Mouse (Mus musculus) heart, adult 2 months (tissue): Measurements from ENCODE around the gene Ptk7. TPM values are rescaled to one million over a fixed set of nuclear protein-coding genes. Genes with fewer than 3 reads are reported as not detected.

Experiments
- DNase-seq, 2 experiments: peaks; one replicate each; pipeline ENCODE4 v3.0.0; 2021
- H3K27ac ChIP-seq: fragments of 200-600 bp; 2 replicates; pipeline ENCODE4 v1.8.1; 2022
- H3K27me3 ChIP-seq: fragments of 200-500 bp; 2 replicates; pipeline ENCODE4 v1.6.1; 2012; ENCODE audit warnings: mild to moderate bottlenecking, low read length, inconsistent platforms, mixed read lengths; ENCODE audit not compliant: control insufficient read depth, insufficient read depth
- H3K36me3 ChIP-seq: fragments of 200-500 bp; 2 replicates; pipeline ENCODE4 v1.6.1; 2012; ENCODE audit warnings: low read length, inconsistent platforms; ENCODE audit not compliant: control insufficient read depth, insufficient read depth
- H3K4me1 ChIP-seq: fragments of 200-500 bp; 2 replicates; pipeline ENCODE4 v1.6.1; 2011; ENCODE audit warnings: low read length; ENCODE audit not compliant: control insufficient read depth, insufficient read depth
- H3K4me3 ChIP-seq: fragments of 200-600 bp; 2 replicates; pipeline ENCODE4 v1.8.1; 2022
- H3K79me2 ChIP-seq: fragments of 200-500 bp; replicated peaks from 2 replicates; pipeline ENCODE4 v1.6.1; 2012; ENCODE audit warnings: mild to moderate bottlenecking, inconsistent platforms, low read length, moderate library complexity, mixed read lengths; ENCODE audit not compliant: control insufficient read depth, insufficient read depth
- H3K9ac ChIP-seq: fragments of 200-500 bp; 2 replicates; pipeline ENCODE4 v1.6.1; 2012; ENCODE audit warnings: low read depth, mild to moderate bottlenecking, control low read depth, inconsistent platforms, low read length, mixed read lengths
- CTCF ChIP-seq: fragments of 200-600 bp; IDR thresholded peaks from 2 replicates; pipeline ENCODE4 v1.8.1; 2022; ENCODE audit warnings: antibody characterized with exemption, mild to moderate bottlenecking, moderate library complexity
- EP300 ChIP-seq: fragments of 200-500 bp; IDR thresholded peaks from 2 replicates; pipeline ENCODE4 v1.6.1; 2011; ENCODE audit warnings: low read depth, low read length, control low read depth; ENCODE audit not compliant: insufficient read depth
- POLR2A ChIP-seq: fragments of 200-500 bp; IDR thresholded peaks from 2 replicates; pipeline ENCODE4 v1.6.1; 2011; ENCODE audit warnings: mild to moderate bottlenecking, low read depth, low read length, control low read depth; ENCODE audit not compliant: insufficient read depth
- WGBS: fragments of 180-500 bp; shearing (Covaris S2); methylation state at CpG from one replicate; pipeline ENCODE4 v1.1.7; 2018; 5-methylcytosine and 5-hydroxymethylcytosine counted together
- intact Hi-C: fragments of 180-260 bp; cut with DNase I; formaldehyde crosslinking; loops from one replicate; pipeline ENCODE4 v1.15.1; 2025
- polyA plus RNA-seq: library from polyadenylated mRNA; depleted of rRNA; stranded (reverse); fragments of >200 nt; gene quantifications from 2 replicates; pipeline ENCODE4 v1.2.3, GENCODE M21; 2012
- total RNA-seq, 2 experiments: library from RNA; stranded (reverse); gene quantifications; 2 replicates each; pipeline ENCODE4 v1.2.3; 2021

The Ptk7 gene
- total and polyA plus RNA-seq, 3 experiments, result 2.6 to 3.1 (median 2.6) TPM

- no peak for TF ChIP-seq CTCF
- Histone ChIP-seq H3K4me3 (peak overlapping the region; percentile 44), H3K9ac (peak overlapping the region; percentile 49), H3K36me3 (peaks cover 4% of the 10 kb centered on the region), H3K27me3 (no peaks in the 10 kb centered on the region), H3K4me1 (peaks cover 9% of the 10 kb centered on the region), H3K79me2 (peaks cover 2% of the 10 kb centered on the region; the same call in 1 of the 2 replicates), H3K27ac (peak overlapping the region; percentile 98)
- intact Hi-C loops, result loop anchor here (5.0 kb wide), 1 partner anchor 159 kb away; the partner anchor contains the start of gene Pex6
- DNase-seq, result peak; percentile 40 to 52
- WGBS, result 34% methylated on average over 11 of the region's 11 CpGs
Observed at GRCm38 (mm10) chr17:46553469-46553868, 75.8 kb downstream of the Ptk7 start.

GRCm38 (mm10) chr17:46552841-46553423, 76.4 kb downstream of the Ptk7 start:
- H3K4me3 ChIP-seq, result peak overlapping the region; percentile 44
- H3K27ac ChIP-seq, result peak overlapping the region; percentile 98
- H3K27me3 ChIP-seq, result no peaks in the 10 kb centered on the region
- intact Hi-C loops, result loop anchor here (5.0 kb wide), 1 partner anchor 159 kb away; the partner anchor contains the start of gene Pex6
- H3K4me1 ChIP-seq, result peaks cover 9% of the 10 kb centered on the region
- DNase-seq, result peak; percentile 94 to 95
- TF ChIP-seq CTCF, result peak; percentile 14; the same call in 1 of the 2 replicates
- TF ChIP-seq POLR2A, result peak; percentile 52; the same call in 1 of the 2 replicates
- 0 out of 2 replicates have a peak, but pooled peaks have one; percentile 49 for TF ChIP-seq EP300
- 4% methylated on average over 24 of the region's 24 CpGs for WGBS
- H3K79me2 ChIP-seq, result peaks cover 2% of the 10 kb centered on the region; the same call in 1 of the 2 replicates
- H3K9ac ChIP-seq, result no peak overlapping the region
- peaks cover 4% of the 10 kb centered on the region for H3K36me3 ChIP-seq

GRCm38 (mm10) chr17:46552151-46552550, 77.2 kb downstream of the Ptk7 start:
- Histone ChIP-seq H3K4me1 (peaks cover 9% of the 10 kb centered on the region), H3K27me3 (no peaks in the 10 kb centered on the region), H3K9ac (no peak overlapping the region), H3K4me3 (no peak overlapping the region), H3K36me3 (peaks cover 4% of the 10 kb centered on the region), H3K27ac (peak overlapping the region; percentile 42), H3K79me2 (peaks cover 2% of the 10 kb centered on the region; the same call in 1 of the 2 replicates)
- intact Hi-C loops, result loop anchor here (5.0 kb wide), 1 partner anchor 160 kb away; the partner anchor contains the start of gene Pex6
- 80% methylated on average over 7 of the region's 7 CpGs for WGBS
- DNase-seq, result no peak
- no peak for TF ChIP-seq POLR2A
- TF ChIP-seq CTCF, result no peak
- no peak for TF ChIP-seq EP300

- Histone ChIP-seq H3K79me2 (peaks cover 2% of the 10 kb centered on the region; the same call in 1 of the 2 replicates), H3K27me3 (no peaks in the 10 kb centered on the region), H3K36me3 (peaks cover 4% of the 10 kb centered on the region), H3K4me3 (no peak overlapping the region), H3K4me1 (peaks cover 10% of the 10 kb centered on the region), H3K9ac (no peak overlapping the region), H3K27ac (peak overlapping the region; percentile 42; the same call in 1 of the 2 replicates)
- intact Hi-C loops, result loop anchor here (5.0 kb wide), 1 partner anchor 161 kb away; the partner anchor contains the start of gene Pex6
- DNase-seq, result peak in 1 of 2 experiments; percentile 51
- WGBS, result 60% methylated on average over 6 of the region's 6 CpGs
- 0 out of 2 replicates have a peak, but pooled peaks have one; percentile 27 for TF ChIP-seq EP300
- no peak for TF ChIP-seq POLR2A
Observed at GRCm38 (mm10) chr17:46551369-46551768, 77.9 kb downstream of the Ptk7 start.

GRCm38 (mm10) chr17:46550904-46551303, 78.4 kb downstream of the Ptk7 start:
- Histone ChIP-seq H3K4me1 (peaks cover 10% of the 10 kb centered on the region), H3K36me3 (peaks cover 4% of the 10 kb centered on the region), H3K79me2 (peaks cover 2% of the 10 kb centered on the region; the same call in 1 of the 2 replicates), H3K9ac (no peak overlapping the region), H3K27me3 (no peaks in the 10 kb centered on the region), H3K27ac (peak overlapping the region; percentile 42), H3K4me3 (no peak overlapping the region)
- intact Hi-C loops, result loop anchor here (5.0 kb wide), 1 partner anchor 161 kb away; the partner anchor contains the start of gene Pex6
- TF ChIP-seq CTCF (no peak), EP300 (no peak), POLR2A (no peak)
- no peak for DNase-seq
- WGBS, result 77% methylated on average over 7 of the region's 7 CpGs

- no peak for DNase-seq
- Histone ChIP-seq H3K4me3 (no peak overlapping the region), H3K27me3 (no peaks in the 10 kb centered on the region), H3K27ac (no peak overlapping the region), H3K79me2 (peaks cover 2% of the 10 kb centered on the region; the same call in 1 of the 2 replicates), H3K9ac (no peak overlapping the region), H3K4me1 (peaks cover 10% of the 10 kb centered on the region), H3K36me3 (peaks cover 4% of the 10 kb centered on the region)
- TF ChIP-seq POLR2A, result no peak
- TF ChIP-seq CTCF, result no peak
- TF ChIP-seq EP300, result no peak
- WGBS, result 84% methylated on average over 9 of the region's 9 CpGs
- intact Hi-C loops, result loop anchor here (5.0 kb wide), 1 partner anchor 163 kb away; the partner anchor contains the start of gene Pex6
Observed at GRCm38 (mm10) chr17:46549642-46550041, 79.7 kb downstream of the Ptk7 start.
